Mouse (Mus musculus) CH12.LX (cell line): ENCODE measurements around the gene 4931440F15Rik. TPM values are rescaled to one million over a fixed set of nuclear protein-coding genes. Genes with fewer than 3 reads are reported as not detected.
"Not testable (repeated sequence)": the region's sequence is repeated elsewhere in the genome, so short reads cannot be mapped to it uniquely, and the experiment has no call there.

Source experiments
- DNase-seq: peaks from one replicate; pipeline ENCODE4 v3.0.0-alpha.2; 2013; ENCODE audit errors: extremely low read depth
- H3K27ac ChIP-seq: 2 replicates; pipeline ENCODE4 v1.5.1; 2012; ENCODE audit warnings: low read depth, mild to moderate bottlenecking, control low read depth, moderate library complexity; ENCODE audit not compliant: insufficient read depth
- H3K27me3 ChIP-seq: replicated peaks from 2 replicates; pipeline ENCODE3; 2012; ENCODE audit warnings: inconsistent platforms
- H3K36me3 ChIP-seq, 2 experiments: replicated peaks in 1 of 2; 2 replicates each; pipeline versions ENCODE3 to v1.6.1; 2012; ENCODE audit warnings: inconsistent platforms in 1 of 2, low read length in 1 of 2, mild to moderate bottlenecking in 1 of 2, mixed read lengths in 1 of 2, moderate library complexity in 1 of 2; ENCODE audit not compliant: control insufficient read depth in 1 of 2, insufficient read depth in 1 of 2
- H3K4me1 ChIP-seq, 2 experiments: 2 replicates each; pipeline ENCODE4 v1.6.1; 2012; ENCODE audit warnings: inconsistent platforms in 1 of 2, moderate library complexity in 1 of 2; ENCODE audit not compliant: insufficient read depth in 2 of 2, control insufficient read depth in 1 of 2
- H3K4me2 ChIP-seq: 2 replicates; pipeline ENCODE4 v1.6.1; 2012; ENCODE audit warnings: low read depth, mild to moderate bottlenecking, control low read depth; ENCODE audit not compliant: poor library complexity, insufficient read depth, severe bottlenecking
- H3K4me3 ChIP-seq, 3 experiments: fragments of 150-350 bp in 1 of 3; sonication (generic) in 1 of 3; replicated peaks in 1 of 3; 2 replicates each; pipeline versions ENCODE3 to v1.5.1; 2011 to 2012; ENCODE audit warnings: low read depth in 2 of 3, low read length in 2 of 3, mild to moderate bottlenecking in 2 of 3, moderate library complexity in 2 of 3, control low read depth in 1 of 3, improper control_type of control experiment in 1 of 3, inconsistent platforms in 1 of 3, mixed read lengths in 1 of 3; ENCODE audit not compliant: poor library complexity in 1 of 3
- H3K79me2 ChIP-seq: replicated peaks from 2 replicates; pipeline ENCODE4 v1.6.1; 2012; ENCODE audit warnings: mild to moderate bottlenecking, moderate library complexity; ENCODE audit not compliant: control insufficient read depth, poor library complexity, insufficient read depth, severe bottlenecking; ENCODE audit errors: extremely low read depth
- H3K9ac ChIP-seq: 2 replicates; pipeline ENCODE4 v1.6.1; 2012; ENCODE audit warnings: low read depth, mild to moderate bottlenecking, control low read depth, moderate library complexity; ENCODE audit not compliant: insufficient read depth
- H3K9me3 ChIP-seq: replicated peaks from 2 replicates; pipeline ENCODE3; 2012; ENCODE audit warnings: low read length, inconsistent platforms, mixed read lengths
- BHLHE40 ChIP-seq: IDR thresholded peaks from 2 replicates; pipeline ENCODE4 v1.6.1; 2011; ENCODE audit warnings: mild to moderate bottlenecking, low read depth, low read length, improper control_type of control experiment
- CTCF ChIP-seq, 2 experiments: IDR thresholded peaks in 1 of 2; conservative IDR thresholded peaks in 1 of 2; 2 replicates each; pipeline ENCODE4 v1.5.1; 2011 to 2012; ENCODE audit warnings: low read depth in 2 of 2, low read length in 2 of 2, improper control_type of control experiment in 1 of 2, inconsistent platforms in 1 of 2, mild to moderate bottlenecking in 1 of 2, moderate library complexity in 1 of 2
- ELF1 ChIP-seq: IDR thresholded peaks from 2 replicates; pipeline ENCODE4 v1.6.1; 2014; ENCODE audit warnings: low read depth, mild to moderate bottlenecking, inconsistent platforms, low read length, improper control_type of control experiment
- EP300 ChIP-seq: IDR thresholded peaks from 2 replicates; pipeline ENCODE4 v1.6.1; 2011; ENCODE audit warnings: low read length, improper control_type of control experiment
- ETS1 ChIP-seq: conservative IDR thresholded peaks from 2 replicates; pipeline ENCODE4 v1.6.1; 2012; ENCODE audit warnings: low read depth, mild to moderate bottlenecking, inconsistent platforms, low read length, improper control_type of control experiment, moderate library complexity
- GABPA ChIP-seq: IDR thresholded peaks from 2 replicates; pipeline ENCODE4 v1.6.1; 2012; ENCODE audit warnings: low read depth, low read length, improper control_type of control experiment, inconsistent platforms; ENCODE audit not compliant: insufficient replicate concordance
- HCFC1 ChIP-seq: IDR thresholded peaks from 2 replicates; pipeline ENCODE4 v1.6.1; 2012; ENCODE audit warnings: low read depth, mild to moderate bottlenecking, inconsistent platforms, low read length, improper control_type of control experiment
- IRF4 ChIP-seq: IDR thresholded peaks from 2 replicates; pipeline ENCODE4 v1.6.1; 2014; ENCODE audit warnings: low read depth, mild to moderate bottlenecking, inconsistent platforms, low read length, improper control_type of control experiment
- MAZ ChIP-seq: IDR thresholded peaks from 2 replicates; pipeline ENCODE4 v1.6.1; 2012; ENCODE audit warnings: low read depth, mild to moderate bottlenecking, inconsistent platforms, low read length, improper control_type of control experiment, moderate library complexity
- MEF2A ChIP-seq: IDR thresholded peaks from 2 replicates; pipeline ENCODE4 v1.6.1; 2014; ENCODE audit warnings: low read depth, mild to moderate bottlenecking, inconsistent platforms, low read length, improper control_type of control experiment, borderline replicate concordance
- MYC ChIP-seq: IDR thresholded peaks from 2 replicates; pipeline ENCODE4 v1.6.1; 2011; ENCODE audit warnings: low read depth, mild to moderate bottlenecking, improper control_type of control experiment, low read length
- NELFE ChIP-seq: IDR thresholded peaks from 2 replicates; pipeline ENCODE4 v1.6.1; 2011; ENCODE audit warnings: low read depth, low read length, improper control_type of control experiment
- PAX5 ChIP-seq: IDR thresholded peaks from 2 replicates; pipeline ENCODE4 v1.6.1; 2012; ENCODE audit warnings: low read length, inconsistent platforms, mixed read lengths
- POLR2A ChIP-seq: IDR thresholded peaks from 2 replicates; pipeline ENCODE4 v1.6.1; 2011; ENCODE audit warnings: low read depth, mild to moderate bottlenecking, improper control_type of control experiment, low read length
- POLR2AphosphoS2 ChIP-seq: IDR thresholded peaks from 2 replicates; pipeline ENCODE4 v1.6.1; 2011; ENCODE audit warnings: low read depth, low read length, improper control_type of control experiment
- RAD21 ChIP-seq: IDR thresholded peaks from 2 replicates; pipeline ENCODE4 v1.6.1; 2011; ENCODE audit warnings: low read depth, mild to moderate bottlenecking, low read length, improper control_type of control experiment, moderate library complexity
- SIN3A ChIP-seq: IDR thresholded peaks from 2 replicates; pipeline ENCODE4 v1.6.1; 2012; ENCODE audit warnings: low read length, improper control_type of control experiment, inconsistent platforms
- TCF12 ChIP-seq: IDR thresholded peaks from 2 replicates; pipeline ENCODE4 v1.6.1; 2014; ENCODE audit warnings: low read depth, mild to moderate bottlenecking, inconsistent platforms, low read length, improper control_type of control experiment
- USF1 ChIP-seq: IDR thresholded peaks from 2 replicates; pipeline ENCODE4 v1.6.1; 2014; ENCODE audit warnings: low read depth, mild to moderate bottlenecking, inconsistent platforms, low read length, improper control_type of control experiment
- ZC3H11A ChIP-seq: IDR thresholded peaks from 2 replicates; pipeline ENCODE4 v1.6.1; 2012; ENCODE audit warnings: low read depth, mild to moderate bottlenecking, inconsistent platforms, low read length, improper control_type of control experiment
- dilution Hi-C: fragments of 300-500 bp; cut with MboI; formaldehyde crosslinking; loops from 2 replicates; pipeline ENCODE4 v1.14.3; 2020; ENCODE audit warnings: low sequenced_read_pairs; ENCODE audit not compliant: extremely low pct_unique_long_range_greater_than_20kb, extremely low pct_ligation_motif_present
- in situ Hi-C: fragments of 300-500 bp; cut with MboI; formaldehyde crosslinking; loops from 3 replicates; pipeline ENCODE4 v1.14.3; 2019; ENCODE audit warnings: low sequenced_read_pairs, low pct_ligation_motif_present, low pct_unique_long_range_greater_than_20kb, mixed read lengths
- polyA plus RNA-seq: library from polyadenylated mRNA; unstranded; fragments of >175 nt; gene quantifications from 2 replicates; pipeline ENCODE4 v1.2.1, GENCODE M21; 2012; ENCODE audit warnings: low read depth; ENCODE audit not compliant: insufficient read length
- total RNA-seq, 2 experiments: library from RNA; depleted of rRNA; stranded (reverse); fragments of 300-350 nt in 1 of 2; fragments of >200 nt in 1 of 2; gene quantifications; 2 replicates each; pipeline ENCODE4 v1.2.3; 2012 to 2014

The 4931440F15Rik gene
- total and polyA plus RNA-seq, 3 experiments: not detected

DNA sequence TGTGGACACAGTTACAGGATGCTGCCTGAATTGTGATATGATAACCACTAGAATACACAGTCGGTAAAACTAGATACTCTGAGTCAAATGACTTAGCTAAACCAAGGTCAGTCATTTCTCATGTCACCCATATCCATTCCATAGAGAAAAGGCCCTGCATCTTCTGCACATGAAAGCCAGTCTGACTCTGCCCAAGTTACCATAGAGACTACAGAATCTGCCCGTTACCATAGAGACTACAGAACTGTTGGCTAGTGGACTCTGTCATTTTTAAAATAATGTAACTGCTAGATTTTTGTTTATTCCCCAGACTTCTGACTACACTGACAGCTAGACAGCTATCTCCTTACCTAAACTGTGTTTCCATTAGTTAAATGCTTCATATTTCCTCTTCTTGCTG, 2.3 kb upstream of the 4931440F15Rik start:
- peaks cover 0 to 3% of the 10 kb centered on the region in 2 experiments; a peak in 1 of 4 replicates for H3K4me1 ChIP-seq
- no peaks in the 10 kb centered on the region for H3K79me2 ChIP-seq
- in situ Hi-C loops: no loop called here
- no peaks in the 10 kb centered on the region for H3K27me3 ChIP-seq
- H3K4me2 ChIP-seq: no peak overlapping the region
- no peak overlapping the region for H3K9ac ChIP-seq
- H3K4me3 ChIP-seq: no peak overlapping the region
- dilution Hi-C loops: no loop called here
- peaks cover 4 to 11% of the 10 kb centered on the region in 2 experiments for H3K36me3 ChIP-seq
- peaks cover 2% of the 10 kb centered on the region for H3K9me3 ChIP-seq
- no peak for DNase-seq
- H3K27ac ChIP-seq: no peak overlapping the region
- TF ChIP-seq MYC (no peak), ELF1 (no peak), CTCF (conservative IDR thresholded peaks at IDR 0.05 in 1 of 2, IDR thresholded peaks at IDR 0.05 in 1 of 2; ENCODE audit: low read depth in 2 of 2, low read length in 2 of 2) (no peak), POLR2AphosphoS2 (no peak), GABPA (no peak), USF1 (no peak), BHLHE40 (no peak), RAD21 (no peak), SIN3A (no peak), ZC3H11A (no peak), PAX5 (no peak), NELFE (no peak), IRF4 (no peak), POLR2A (no peak), ETS1 (no peak), MAZ (no peak), EP300 (no peak), MEF2A (no peak), HCFC1 (no peak), TCF12 (no peak)
- TF ChIP-seq, all 38 proteins: peak for 0

DNA sequence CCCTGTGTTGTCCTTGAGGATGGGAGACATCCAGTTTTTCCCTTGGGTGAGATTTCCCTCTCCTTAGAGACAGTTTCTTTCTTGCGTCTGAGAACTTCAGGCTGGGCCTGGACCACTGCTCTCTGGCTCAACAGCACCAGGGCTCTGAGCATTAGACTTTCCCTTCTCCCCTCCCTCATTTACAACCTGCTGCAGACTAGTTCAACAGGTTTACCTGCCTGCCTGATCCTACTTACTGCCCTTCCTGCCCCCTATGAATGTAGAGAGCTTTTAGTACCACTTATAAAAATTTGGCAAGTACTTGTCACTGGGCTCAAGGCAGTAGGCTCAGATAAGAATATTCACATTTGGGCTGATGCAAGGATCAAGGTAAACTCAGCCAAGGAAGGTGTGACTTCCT, 533 bp upstream of the 4931440F15Rik start:
- Histone ChIP-seq H3K27ac (no peak overlapping the region), H3K9me3 (peaks cover 2% of the 10 kb centered on the region), H3K4me3 (no peak overlapping the region), H3K79me2 (no peaks in the 10 kb centered on the region), H3K9ac (no peak overlapping the region), H3K4me2 (no peak overlapping the region), H3K4me1 (peaks cover 0 to 4% of the 10 kb centered on the region in 2 experiments; a peak in 1 of 4 replicates), H3K27me3 (no peaks in the 10 kb centered on the region), H3K36me3 (peaks cover 4 to 13% of the 10 kb centered on the region in 2 experiments)
- no peak for TF ChIP-seq GABPA
- dilution Hi-C loops (no loop called here), in situ Hi-C loops (no loop called here)
- no peak for DNase-seq

DNA sequence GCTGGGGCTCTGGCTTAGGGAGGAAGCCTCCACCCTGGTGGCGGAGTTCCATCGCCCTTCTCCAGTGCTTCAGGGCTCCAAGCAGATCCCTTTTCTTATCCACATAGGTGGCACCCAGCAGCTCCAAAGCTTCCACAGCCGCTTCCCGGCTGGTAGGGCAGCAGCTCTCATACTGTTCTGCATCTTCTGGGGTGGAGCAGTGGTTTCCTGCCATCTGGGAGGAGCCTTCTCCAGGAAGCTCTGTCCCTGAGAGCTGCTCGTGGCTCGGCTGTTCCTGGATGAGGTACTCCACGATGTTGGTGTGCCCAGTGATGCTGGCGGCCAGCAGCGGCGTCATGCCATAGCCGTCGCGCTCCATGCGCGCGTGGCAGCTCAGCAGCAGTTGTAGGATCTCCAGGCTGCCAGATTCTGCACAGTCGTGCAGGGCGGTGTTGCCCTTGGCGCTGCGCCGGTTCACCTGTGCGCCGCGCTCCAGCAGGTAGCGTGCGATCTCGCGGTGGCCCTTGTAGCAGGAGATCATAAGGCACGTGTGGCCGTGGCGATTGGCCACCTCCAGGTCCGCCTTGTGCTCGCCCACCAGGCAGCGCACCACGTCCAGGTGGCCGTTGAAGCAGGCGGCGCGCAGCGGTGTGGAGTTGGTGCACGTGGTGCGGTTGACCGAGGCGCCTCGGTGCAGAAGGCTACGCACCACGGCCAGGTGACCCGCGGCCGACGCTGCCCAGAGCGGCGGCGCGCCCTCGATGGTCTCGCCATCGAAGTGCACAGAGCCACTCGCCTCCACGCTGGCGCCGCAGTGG, 796 bp downstream of the 4931440F15Rik start:
- H3K79me2 ChIP-seq, H3K4me1 ChIP-seq, in situ Hi-C loops, H3K4me3 ChIP-seq, dilution Hi-C loops, H3K9me3 ChIP-seq, DNase-seq, H3K27ac ChIP-seq, H3K4me2 ChIP-seq, H3K9ac ChIP-seq, H3K27me3 ChIP-seq: not testable (repeated sequence)
- H3K36me3 ChIP-seq: peaks cover 4 to 12% of the 10 kb centered on the region in 2 experiments
